Mouse (Mus musculus) megakaryocyte-erythroid progenitor cell, adult 5-6 weeks (primary cell): Measurements from ENCODE around the gene Vwf. TPM values are rescaled to one million over a fixed set of nuclear protein-coding genes. Genes with fewer than 3 reads are reported as not detected.

Source experiments
- ATAC-seq: replicated peaks from 2 replicates; pipeline ENCODE4 v1.8.0; 2016; ENCODE audit warnings: mild to moderate bottlenecking, inconsistent platforms; ENCODE audit not compliant: severe bottlenecking, poor library complexity, low FRiP score, low TSS enrichment
- total RNA-seq, 2 experiments: library from RNA; stranded (forward) in 1 of 2; stranded (reverse) in 1 of 2; fragments of 200-1000, 215-1000 nt in 1 of 2; fragments of >200 nt in 1 of 2; fragmentation: Nextera tagmentation in 1 of 2; gene quantifications; 2 replicates each; pipeline ENCODE4 v1.2.3; 2014 to 2017

Vwf gene
- 11.0 and 14.9 TPM in 2 replicates for total RNA-seq (2014; fragmentation: Nextera tagmentation)
- total RNA-seq (2017) = 5.5 and 9.3 TPM in 2 replicates

GRCm38 (mm10) chr6:125546474-125546873, at the start of gene Vwf:
TSS of gene Vwf (plus strand) at chr6:125546774.
- ATAC-seq = no peak

GRCm38 (mm10) chr6:125498062-125498461, 48.5 kb upstream of the Vwf start:
- ATAC-seq = no peak

DNA sequence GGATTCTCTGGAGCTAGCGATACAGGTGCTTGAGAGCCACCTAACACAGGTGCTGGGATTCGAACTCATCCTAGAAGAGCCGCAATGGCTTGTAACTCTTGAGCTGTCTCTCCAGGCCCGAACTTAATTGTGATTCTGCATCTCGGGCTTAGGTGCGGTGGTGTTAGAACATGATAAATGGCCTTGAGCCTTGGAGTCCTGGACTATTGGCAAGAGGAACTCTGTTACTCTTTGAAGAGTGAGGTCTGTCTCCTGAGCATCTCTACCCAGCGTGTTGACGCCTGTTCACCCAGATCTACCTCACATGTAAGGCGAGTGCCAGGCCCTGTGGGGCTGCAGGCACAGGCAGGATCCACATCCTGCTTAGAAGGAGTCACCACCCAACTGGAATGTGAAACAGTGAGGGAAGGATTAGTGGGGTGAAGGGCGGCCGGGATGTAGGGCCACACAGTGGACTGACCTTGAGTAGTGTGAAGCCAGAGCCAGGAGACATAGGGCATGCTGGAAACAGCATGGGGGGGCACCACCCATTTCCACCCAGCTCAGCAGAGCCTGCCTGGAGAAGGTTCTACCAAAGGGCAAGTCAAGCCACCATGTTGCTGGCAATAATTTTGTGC, 43.3 kb upstream of the Vwf start:
- no peak for ATAC-seq

DNA sequence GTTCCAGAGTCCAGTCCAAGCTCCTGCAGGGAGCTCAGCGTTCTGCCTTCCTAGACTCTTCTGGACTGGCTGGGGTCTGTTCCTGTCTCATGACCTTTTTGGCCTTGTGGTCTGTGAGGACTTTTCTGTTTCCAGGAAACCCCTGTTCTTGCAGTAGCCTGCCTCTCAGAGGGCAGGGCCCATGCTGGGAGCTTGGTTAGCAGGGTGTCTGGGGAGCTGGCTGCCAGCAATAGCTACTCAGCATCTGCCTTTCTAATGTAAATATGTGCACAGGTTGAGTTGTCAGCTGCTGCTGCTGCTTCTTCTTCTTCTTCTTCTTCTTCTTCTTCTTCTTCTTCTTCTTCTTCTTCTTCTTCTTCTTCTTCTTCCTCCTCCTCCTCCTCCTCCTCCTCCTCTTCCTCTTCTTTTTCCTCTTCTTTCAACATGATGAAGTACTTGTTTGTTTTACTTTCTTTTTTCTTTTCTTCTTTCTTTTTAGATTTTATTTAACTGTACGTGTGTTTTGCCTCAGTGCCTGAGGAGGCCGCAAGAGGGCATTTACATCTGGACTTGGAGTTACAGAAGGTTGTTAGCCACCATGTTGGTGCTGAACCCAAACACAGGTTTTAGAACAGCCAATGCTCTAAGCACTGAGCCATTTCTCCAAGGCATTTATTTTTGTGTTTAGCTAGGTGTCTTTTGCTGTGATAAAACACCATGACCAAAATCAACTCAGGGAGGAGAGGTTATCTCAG, 41.8 kb upstream of the Vwf start:
- ATAC-seq = no peak

- ATAC-seq = no peak
Measured at GRCm38 (mm10) chr6:125506427-125506826, 40.1 kb upstream of the Vwf start.

DNA sequence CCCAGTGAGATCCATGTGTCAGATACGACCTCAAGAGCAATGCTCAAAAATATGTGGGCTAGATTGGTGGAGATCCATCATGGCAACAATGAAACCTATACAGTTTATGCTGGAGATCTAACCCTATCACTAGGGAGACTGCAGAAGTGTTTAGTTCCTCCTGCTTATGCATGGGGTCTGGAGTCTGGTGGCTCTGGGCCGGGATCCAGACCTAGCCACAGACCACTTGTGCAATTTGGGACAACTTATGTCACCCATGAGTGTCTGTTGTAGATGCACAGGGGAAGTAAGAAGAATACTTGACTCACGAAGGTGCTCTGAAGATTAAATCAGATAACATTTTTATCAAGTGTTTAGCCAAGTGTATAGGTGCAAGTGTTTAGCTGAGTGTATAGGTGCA, 36.8 kb upstream of the Vwf start:
- ATAC-seq = no peak

DNA sequence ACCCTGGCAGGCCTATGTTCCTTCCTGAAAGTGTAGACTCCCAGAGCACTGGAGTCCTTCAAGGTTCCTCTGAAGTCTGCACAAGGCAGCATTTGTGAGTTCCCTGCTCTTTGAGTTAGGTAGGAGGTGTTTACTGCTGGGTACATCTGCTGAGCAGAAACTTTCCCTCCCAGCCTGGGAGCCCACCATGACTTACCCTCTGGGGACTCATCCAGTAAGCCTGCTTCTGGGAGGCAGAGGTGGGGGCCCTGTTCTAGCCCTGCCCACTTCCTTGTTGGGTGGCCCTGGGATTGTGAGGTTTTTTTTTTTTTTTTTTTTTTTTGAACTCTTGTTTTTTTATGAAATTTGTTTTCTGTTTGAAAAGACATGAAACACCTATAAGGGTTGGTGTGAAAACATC, 35.9 kb upstream of the Vwf start:
- ATAC-seq = no peak; the same call in 1 of the 2 replicates

DNA sequence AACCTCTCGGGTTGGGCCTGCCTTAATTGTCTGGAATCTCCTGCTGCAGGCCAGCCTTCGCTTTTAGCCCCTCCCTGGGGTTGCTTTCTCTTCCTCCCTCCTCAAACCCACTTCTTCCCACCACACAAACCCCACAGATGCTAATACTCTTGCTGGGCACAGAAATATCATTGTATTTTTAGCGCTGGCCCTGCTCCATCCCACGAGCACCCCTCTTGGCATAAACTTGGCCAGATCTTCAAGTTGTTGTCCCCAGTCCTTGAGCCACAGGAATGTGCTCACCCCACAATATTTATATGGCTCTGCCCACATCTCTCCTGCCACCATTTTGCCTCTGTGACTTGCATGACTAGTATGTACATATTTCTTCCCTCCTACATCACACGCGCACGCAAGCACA, 35.4 kb upstream of the Vwf start:
- no peak for ATAC-seq

DNA sequence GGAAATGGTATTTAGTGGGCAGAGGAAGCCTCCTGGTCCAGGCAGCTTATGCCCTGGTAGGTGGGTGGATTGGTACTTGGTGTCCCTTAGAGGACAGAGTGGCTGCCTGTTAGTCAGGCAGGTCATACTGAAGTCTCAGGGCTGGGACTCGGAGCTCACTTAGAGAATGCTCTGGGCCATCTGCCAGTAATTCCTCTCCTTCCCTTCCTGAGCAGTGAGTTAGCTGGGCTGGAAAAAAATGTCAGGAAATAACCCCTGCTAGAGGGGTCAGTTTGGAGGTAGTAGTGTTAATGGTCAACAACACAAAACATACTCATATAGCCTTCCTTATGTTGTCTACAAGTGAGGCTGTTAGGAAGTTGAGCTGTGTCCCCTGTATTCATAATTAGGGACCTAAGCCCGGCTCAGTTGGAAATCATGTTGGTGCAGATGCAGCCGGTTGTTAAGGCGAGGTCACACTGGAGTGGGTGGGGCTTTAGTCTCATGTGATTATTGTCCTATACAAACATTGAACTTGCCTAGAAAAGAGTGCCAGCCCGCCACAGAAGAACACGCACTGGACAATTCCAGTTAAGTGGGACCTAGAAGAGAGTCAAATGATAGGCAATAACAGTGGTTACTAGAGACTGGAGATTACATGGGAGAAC, 33.5 kb upstream of the Vwf start:
- peak; percentile 79 for ATAC-seq

DNA sequence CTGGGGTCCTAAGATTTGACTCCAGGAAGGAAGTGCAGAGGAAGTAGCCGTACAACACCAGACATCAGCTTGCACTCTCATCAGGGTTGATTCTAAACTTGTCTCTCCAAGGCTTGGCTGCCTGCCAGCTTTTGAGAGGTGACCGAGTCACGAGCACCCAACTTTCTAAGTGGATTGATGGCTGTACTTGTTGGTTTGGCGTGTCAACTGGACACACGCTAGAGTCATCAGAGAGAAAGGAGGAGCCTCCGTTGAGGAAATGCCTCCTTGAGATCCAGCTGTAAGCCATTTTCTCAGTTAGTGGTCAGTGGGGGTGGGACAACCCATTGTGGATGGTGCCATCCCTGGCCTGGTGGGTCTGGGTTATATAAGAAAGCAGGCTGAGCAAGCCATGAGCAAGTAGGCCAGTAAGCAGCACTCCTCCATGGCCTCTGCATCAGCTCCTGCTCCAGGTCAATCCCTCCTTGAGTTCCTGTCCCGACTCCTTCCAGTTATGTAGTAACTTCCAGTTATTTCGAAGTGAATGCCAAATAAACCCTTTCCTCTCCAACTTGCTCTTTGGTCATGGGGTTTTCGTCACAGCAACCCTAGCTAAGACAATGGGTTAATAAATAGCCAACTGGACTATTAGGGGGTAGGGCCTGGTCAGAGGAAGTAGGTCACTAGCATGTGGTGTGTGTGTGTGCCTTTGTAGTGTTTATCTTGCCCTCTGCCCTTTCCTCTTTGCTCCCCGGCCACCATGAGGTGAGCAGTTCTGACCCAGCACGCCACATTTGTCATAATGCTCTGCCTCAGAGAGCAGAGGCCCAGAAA, 30.9 kb upstream of the Vwf start:
- no peak for ATAC-seq

DNA sequence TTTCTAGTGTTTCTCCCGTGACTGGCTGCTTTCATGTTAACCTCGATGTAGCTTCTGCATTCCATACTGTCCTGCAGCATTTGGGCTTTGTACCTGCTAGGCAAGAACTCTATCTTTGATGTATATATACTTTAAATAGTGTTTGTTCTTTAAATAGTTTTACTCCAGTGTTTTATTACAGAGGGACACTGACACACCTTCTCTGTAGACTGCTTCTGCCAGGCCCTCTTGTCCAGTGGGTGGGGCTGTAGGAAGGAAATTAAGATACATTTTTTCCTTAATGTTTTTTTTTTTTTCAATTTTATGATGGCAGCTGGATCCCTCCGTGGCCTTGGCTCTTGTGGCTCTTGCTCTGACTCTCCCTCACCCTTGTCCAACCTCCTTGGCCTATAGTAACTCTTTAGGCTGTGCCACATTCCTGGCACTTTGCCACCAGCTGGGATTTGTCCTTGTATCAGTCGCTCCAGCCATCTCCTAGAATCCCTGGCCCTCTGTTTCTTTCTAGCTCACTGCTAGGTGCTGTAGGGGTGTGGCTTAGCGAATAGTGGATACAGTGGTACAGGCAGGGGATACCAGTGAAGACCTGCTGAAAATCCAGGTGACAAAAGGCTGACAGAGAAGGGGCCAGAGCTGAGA, 24.9 kb upstream of the Vwf start:
- no peak for ATAC-seq

DNA sequence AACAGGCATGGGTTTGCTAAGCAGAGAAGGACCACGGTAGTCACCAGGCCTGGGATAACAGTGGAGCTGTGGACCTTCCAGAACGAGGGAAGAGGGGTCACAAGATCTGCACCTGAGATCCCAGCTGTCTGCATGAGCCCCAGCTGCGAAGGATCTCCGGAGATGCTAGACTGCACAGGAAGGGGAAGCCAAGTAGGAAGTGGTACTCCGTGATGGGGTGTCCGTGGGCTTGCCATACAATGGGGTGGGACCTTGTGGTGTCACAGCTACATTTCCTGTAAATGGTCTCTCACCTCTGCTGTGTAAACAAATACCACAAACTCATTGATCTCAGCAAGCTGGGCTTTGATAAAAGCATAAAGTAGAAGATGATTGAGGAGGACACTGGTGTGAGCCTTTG, 22.5 kb upstream of the Vwf start:
- ATAC-seq = no peak

DNA sequence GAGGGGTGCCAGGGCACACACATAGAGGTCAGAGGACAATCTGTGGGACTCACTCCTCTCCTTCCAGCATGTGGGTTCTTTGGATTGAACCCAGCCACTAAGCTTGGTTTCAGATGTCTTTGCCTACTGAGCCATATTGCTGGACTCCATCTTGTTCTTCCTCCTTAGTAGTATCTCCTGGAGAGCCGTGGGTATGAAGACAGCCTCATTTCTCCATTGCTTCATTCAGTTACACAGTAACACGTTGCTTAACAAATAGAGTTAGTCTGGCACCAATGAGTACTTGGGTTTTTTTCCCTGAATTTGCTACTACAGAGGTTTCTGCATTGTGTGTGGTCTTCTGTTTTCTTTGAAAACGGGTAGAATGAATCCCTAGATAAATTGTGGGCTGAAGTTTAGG, 20.5 kb upstream of the Vwf start:
- no peak for ATAC-seq

DNA sequence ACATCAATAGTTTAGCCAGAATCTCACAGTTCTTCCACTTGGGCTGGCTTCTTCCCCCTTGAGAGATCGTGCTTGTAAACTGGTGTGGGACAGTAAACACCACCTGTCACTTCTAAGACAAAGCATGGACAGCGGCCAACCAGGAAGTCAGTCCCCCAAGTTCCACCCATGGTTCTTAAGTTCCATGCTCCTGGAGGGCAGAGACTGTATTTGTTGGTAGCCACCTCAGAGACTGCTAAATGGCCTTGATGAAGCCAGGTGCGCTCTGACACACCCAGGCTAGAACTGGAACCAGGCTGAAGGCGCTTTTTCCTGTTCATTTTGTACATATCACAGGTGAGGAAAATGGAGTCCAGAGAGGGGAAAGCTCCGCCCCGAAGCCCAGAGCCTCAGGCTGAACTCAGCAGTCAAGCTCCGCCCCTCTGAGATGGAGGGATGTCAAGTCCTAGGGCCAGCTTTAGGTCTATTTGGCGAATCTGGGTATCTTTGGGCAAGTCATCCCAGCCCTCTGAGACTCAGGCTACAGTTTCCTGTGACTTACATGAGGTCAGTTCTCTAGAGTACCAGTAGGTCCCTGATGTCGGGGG, 17.9 kb upstream of the Vwf start:
- no peak for ATAC-seq

DNA sequence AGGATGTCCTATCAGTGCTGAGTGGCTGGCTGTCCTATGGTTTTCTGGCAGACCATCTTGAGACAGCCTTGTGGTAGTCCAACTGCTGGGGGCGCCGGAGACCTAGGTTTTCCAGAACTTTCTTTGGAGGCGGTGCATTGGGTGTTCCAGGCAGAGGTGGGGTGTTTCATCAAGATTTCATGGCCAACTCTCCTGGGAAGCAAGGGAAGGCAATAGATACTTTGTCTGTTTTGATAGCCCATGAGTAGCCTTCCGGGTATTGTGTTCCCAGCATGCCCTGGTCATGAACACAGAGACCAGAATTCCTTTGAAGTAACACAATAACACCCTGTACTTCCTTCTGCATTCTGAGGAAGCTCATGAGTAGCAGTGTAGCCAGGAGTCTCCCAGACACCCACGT, 17.1 kb upstream of the Vwf start:
- no peak; the same call in 1 of the 2 replicates for ATAC-seq

- ATAC-seq = no peak
Measured at GRCm38 (mm10) chr6:125533104-125533650, 13.4 kb upstream of the Vwf start.

DNA sequence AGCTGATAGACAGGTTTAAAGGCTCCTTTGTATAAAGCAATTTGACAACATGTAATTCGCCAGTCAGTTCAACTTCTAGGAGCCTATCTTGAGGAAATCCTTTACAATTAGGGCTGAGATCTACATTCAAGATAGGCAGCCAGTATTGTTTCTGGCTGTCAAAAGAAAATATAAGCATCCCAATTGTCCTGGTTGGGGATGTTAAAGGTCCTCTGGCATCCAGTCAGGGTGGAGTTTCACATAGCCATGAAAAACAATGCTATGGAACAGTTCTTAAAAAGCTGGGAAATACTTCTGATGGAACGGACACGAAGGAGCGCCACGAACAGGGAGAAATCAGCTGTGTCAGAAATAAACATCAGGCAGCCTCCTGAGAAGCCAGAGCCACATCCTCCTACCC, 11.6 kb upstream of the Vwf start:
- no peak for ATAC-seq

GRCm38 (mm10) chr6:125538469-125538868, 8.1 kb upstream of the Vwf start:
- no peak for ATAC-seq

DNA sequence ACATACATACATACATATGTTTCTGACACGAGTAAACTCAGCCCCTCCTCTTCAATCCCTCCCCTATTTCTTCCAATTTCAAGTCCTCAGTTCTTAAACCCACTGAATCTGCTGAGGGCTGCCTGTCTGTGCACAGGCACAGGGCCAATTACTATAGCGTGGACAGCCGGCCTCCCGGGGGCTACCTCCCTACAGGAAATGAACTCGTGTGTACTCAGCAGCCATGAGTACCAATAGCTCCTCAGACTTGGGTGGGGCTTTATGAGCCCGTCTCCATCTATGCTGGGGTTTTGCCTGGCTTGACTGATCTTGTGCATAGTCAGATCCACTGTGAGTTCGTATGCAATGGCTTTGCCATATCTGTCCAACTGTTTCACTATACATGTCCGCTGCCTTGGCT, 7.2 kb upstream of the Vwf start:
- ATAC-seq = 0 out of 2 replicates have a peak, but pooled peaks have one; percentile 12
